Mouse (Mus musculus) MEL (cell line): ENCODE data around the gene Cbr4. TPM values are rescaled to one million over a fixed set of nuclear protein-coding genes. Genes with fewer than 3 reads are reported as not detected.

Source experiments
- DNase-seq: peaks from one replicate; pipeline ENCODE4 v3.0.0; 2011; ENCODE audit warnings: low read depth, low spot score
- H3K27ac ChIP-seq: 2 replicates; pipeline ENCODE4 v1.5.1; 2012; ENCODE audit warnings: low read depth, mild to moderate bottlenecking, control low read depth, low read length, moderate library complexity; ENCODE audit not compliant: control insufficient read depth
- H3K27me3 ChIP-seq, 2 experiments: fragments of 150-350 bp in 1 of 2; sonication (generic) in 1 of 2; 2 replicates each; pipeline ENCODE4 v1.6.1; 2012; ENCODE audit warnings: low read length in 2 of 2, mild to moderate bottlenecking in 2 of 2, improper control_type of control experiment in 1 of 2, moderate library complexity in 1 of 2; ENCODE audit not compliant: insufficient read depth in 2 of 2, control insufficient read depth in 1 of 2
- H3K36me3 ChIP-seq, 2 experiments: 2 replicates each; pipeline ENCODE4 v1.6.1; 2012 to 2014; ENCODE audit warnings: low read length in 2 of 2, improper control_type of control experiment in 1 of 2, inconsistent platforms in 1 of 2, mild to moderate bottlenecking in 1 of 2; ENCODE audit not compliant: insufficient read depth in 2 of 2, control insufficient read depth in 1 of 2
- H3K4me1 ChIP-seq, 2 experiments: fragments of 150-350 bp in 1 of 2; sonication (generic) in 1 of 2; 2 replicates each; pipeline ENCODE4 v1.6.1; 2012; ENCODE audit warnings: low read length in 2 of 2, improper control_type of control experiment in 1 of 2, mild to moderate bottlenecking in 1 of 2; ENCODE audit not compliant: insufficient read depth in 2 of 2, control insufficient read depth in 1 of 2
- H3K4me3 ChIP-seq, 2 experiments: fragments of 150-350 bp in 1 of 2; sonication (generic) in 1 of 2; 2 replicates each; pipeline ENCODE4 v1.5.1; 2012; ENCODE audit warnings: low read depth in 2 of 2, low read length in 2 of 2, mild to moderate bottlenecking in 2 of 2, moderate library complexity in 2 of 2, control low read depth in 1 of 2, improper control_type of control experiment in 1 of 2; ENCODE audit not compliant: control insufficient read depth in 1 of 2, insufficient read depth in 1 of 2
- H3K79me2 ChIP-seq: 2 replicates; pipeline ENCODE4 v1.6.1; 2012; ENCODE audit warnings: mild to moderate bottlenecking, low read length, moderate library complexity; ENCODE audit not compliant: control insufficient read depth, poor library complexity, insufficient read depth
- H3K9ac ChIP-seq: 2 replicates; pipeline ENCODE4 v1.6.1; 2012; ENCODE audit warnings: low read depth, mild to moderate bottlenecking, control low read depth, low read length, moderate library complexity; ENCODE audit not compliant: control insufficient read depth, poor library complexity, severe bottlenecking
- H3K9me3 ChIP-seq: fragments of 150-350 bp; sonication (generic); replicated peaks from 2 replicates; pipeline ENCODE4 v1.6.1; 2012; ENCODE audit warnings: mild to moderate bottlenecking, low read length, improper control_type of control experiment, moderate library complexity; ENCODE audit not compliant: insufficient read depth
- CHD2 ChIP-seq: IDR thresholded peaks from 2 replicates; pipeline ENCODE4 v1.6.1; 2011; ENCODE audit warnings: low read length, improper control_type of control experiment
- CTCF ChIP-seq, 3 experiments: IDR thresholded peaks in 2 of 3; conservative IDR thresholded peaks in 1 of 3; 2 replicates each; pipeline ENCODE4 v1.5.1; 2011 to 2012; ENCODE audit warnings: low read length in 3 of 3, low read depth in 2 of 3, mild to moderate bottlenecking in 2 of 3, improper control_type of control experiment in 1 of 3, inconsistent platforms in 1 of 3, mixed read lengths in 1 of 3, moderate library complexity in 1 of 3; ENCODE audit not compliant: control insufficient read depth in 1 of 3, insufficient read depth in 1 of 3, poor library complexity in 1 of 3, severe bottlenecking in 1 of 3
- ELF1 ChIP-seq: IDR thresholded peaks from 2 replicates; pipeline ENCODE4 v1.6.1; 2014; ENCODE audit warnings: low read depth, mild to moderate bottlenecking, inconsistent platforms, low read length, improper control_type of control experiment, moderate library complexity
- ETS1 ChIP-seq: IDR thresholded peaks from 2 replicates; pipeline ENCODE4 v1.6.1; 2012; ENCODE audit warnings: low read depth, mild to moderate bottlenecking, inconsistent platforms, low read length, improper control_type of control experiment, moderate library complexity
- HCFC1 ChIP-seq: IDR thresholded peaks from 2 replicates; pipeline ENCODE4 v1.6.1; 2012; ENCODE audit warnings: low read depth, mild to moderate bottlenecking, inconsistent platforms, low read length, improper control_type of control experiment, moderate library complexity
- JUND ChIP-seq: IDR thresholded peaks from 2 replicates; pipeline ENCODE4 v1.6.1; 2011; ENCODE audit warnings: low read depth, mild to moderate bottlenecking, improper control_type of control experiment, low read length
- KAT2A ChIP-seq: conservative IDR thresholded peaks from 2 replicates; pipeline ENCODE4 v1.6.1; 2012; ENCODE audit warnings: low read depth, low read length, improper control_type of control experiment, inconsistent platforms
- MAX ChIP-seq: IDR thresholded peaks from 2 replicates; pipeline ENCODE4 v1.6.1; 2011; ENCODE audit warnings: low read length, improper control_type of control experiment
- MAZ ChIP-seq: IDR thresholded peaks from 2 replicates; pipeline ENCODE4 v1.6.1; 2012; ENCODE audit warnings: low read depth, mild to moderate bottlenecking, inconsistent platforms, low read length, improper control_type of control experiment
- MEF2A ChIP-seq: IDR thresholded peaks from 2 replicates; pipeline ENCODE4 v1.6.1; 2014; ENCODE audit warnings: low read depth, mild to moderate bottlenecking, inconsistent platforms, low read length, improper control_type of control experiment; ENCODE audit not compliant: poor library complexity, insufficient replicate concordance, severe bottlenecking; ENCODE audit errors: extremely low read depth
- MXI1 ChIP-seq: IDR thresholded peaks from 2 replicates; pipeline ENCODE4 v1.6.1; 2011; ENCODE audit warnings: mild to moderate bottlenecking, low read depth, low read length, improper control_type of control experiment
- MYC ChIP-seq: IDR thresholded peaks from 2 replicates; pipeline ENCODE4 v1.6.1; 2011; ENCODE audit warnings: low read depth, mild to moderate bottlenecking, low read length, improper control_type of control experiment, moderate library complexity
- NRF1 ChIP-seq: IDR thresholded peaks from 2 replicates; pipeline ENCODE4 v1.6.1; 2014; ENCODE audit warnings: low read depth, mild to moderate bottlenecking, inconsistent platforms, low read length, improper control_type of control experiment, moderate library complexity; ENCODE audit not compliant: poor library complexity, insufficient read depth, severe bottlenecking
- POLR2A ChIP-seq, 2 experiments: IDR thresholded peaks; 2 replicates each; pipeline ENCODE4 v1.6.1; 2011 to 2012; ENCODE audit warnings: low read length in 2 of 2, mild to moderate bottlenecking in 2 of 2, control low read depth in 1 of 2, improper control_type of control experiment in 1 of 2, low read depth in 1 of 2, moderate library complexity in 1 of 2; ENCODE audit not compliant: control insufficient read depth in 1 of 2, insufficient read depth in 1 of 2, poor library complexity in 1 of 2
- POLR2AphosphoS2 ChIP-seq: IDR thresholded peaks from 2 replicates; pipeline ENCODE4 v1.6.1; 2011; ENCODE audit warnings: low read length, improper control_type of control experiment
- SIN3A ChIP-seq: IDR thresholded peaks from 2 replicates; pipeline ENCODE4 v1.6.1; 2012; ENCODE audit warnings: low read length, improper control_type of control experiment, inconsistent platforms
- SMC3 ChIP-seq: IDR thresholded peaks from 2 replicates; pipeline ENCODE4 v1.6.1; 2011; ENCODE audit warnings: low read depth, low read length, improper control_type of control experiment
- TAL1 ChIP-seq: IDR thresholded peaks from 2 replicates; pipeline ENCODE4 v1.6.1; 2012; ENCODE audit warnings: mild to moderate bottlenecking, inconsistent platforms, low read length, moderate library complexity, mixed read lengths
- TCF12 ChIP-seq: IDR thresholded peaks from 2 replicates; pipeline ENCODE4 v1.6.1; 2014; ENCODE audit warnings: low read depth, mild to moderate bottlenecking, inconsistent platforms, low read length, improper control_type of control experiment, moderate library complexity
- USF1 ChIP-seq: IDR thresholded peaks from 2 replicates; pipeline ENCODE4 v1.6.1; 2014; ENCODE audit warnings: low read depth, mild to moderate bottlenecking, inconsistent platforms, low read length, improper control_type of control experiment, moderate library complexity
- USF2 ChIP-seq, 2 experiments: IDR thresholded peaks; 2 replicates each; pipeline ENCODE4 v1.6.1; 2011 to 2012; ENCODE audit warnings: improper control_type of control experiment in 2 of 2, low read length in 2 of 2, borderline replicate concordance in 1 of 2, inconsistent platforms in 1 of 2, low read depth in 1 of 2, mild to moderate bottlenecking in 1 of 2; ENCODE audit not compliant: insufficient read depth in 1 of 2
- ZMIZ1 ChIP-seq: IDR thresholded peaks from 2 replicates; pipeline ENCODE4 v1.6.1; 2012; ENCODE audit warnings: low read depth, mild to moderate bottlenecking, inconsistent platforms, low read length, improper control_type of control experiment, moderate library complexity
- ZNF384 ChIP-seq: IDR thresholded peaks from 2 replicates; pipeline ENCODE4 v1.6.1; 2012; ENCODE audit warnings: low read depth, mild to moderate bottlenecking, inconsistent platforms, low read length, improper control_type of control experiment
- polyA plus RNA-seq, 2 experiments: library from polyadenylated mRNA; stranded (reverse) in 1 of 2; unstranded in 1 of 2; fragments of >175 nt in 1 of 2; fragments of >200 nt in 1 of 2; gene quantifications; 2 replicates each; pipeline versions ENCODE4 v1.2.1 to v1.2.4; 2012; ENCODE audit warnings: low replicate concordance in 2 of 2, low read depth in 1 of 2; ENCODE audit not compliant: insufficient read length in 2 of 2, insufficient read depth in 1 of 2, missing spikeins in 1 of 2
- total RNA-seq: library from RNA; depleted of rRNA; stranded (reverse); fragments of 300-350 nt; gene quantifications from 2 replicates; pipeline ENCODE4 v1.2.3, GENCODE M21; 2012

Gene Cbr4
- total and polyA plus RNA-seq, 3 experiments, result 15.4 to 15.8 TPM; not detected in 1

GRCm38 (mm10) chr8:61531944-61532795 is 44.6 kb downstream of the Cbr4 start:
- H3K9me3 ChIP-seq, result no peaks in the 10 kb centered on the region
- peaks cover 0 to 4% of the 10 kb centered on the region in 2 experiments; a peak in 1 of 4 replicates for H3K4me1 ChIP-seq
- no peaks in the 10 kb centered on the region for H3K27me3 ChIP-seq
- peak overlapping the region; percentile 60 for H3K9ac ChIP-seq
- H3K79me2 ChIP-seq, result no peaks in the 10 kb centered on the region
- H3K4me3 ChIP-seq, result peak overlapping the region; percentile 6 to 53
- 0 out of 4 replicates have a peak, but pooled peaks cover 0 to 2% of the 10 kb centered on the region in 2 experiments for H3K36me3 ChIP-seq
- H3K27ac ChIP-seq, result no peak overlapping the region; the same call in 1 of the 2 replicates
- TF ChIP-seq USF1, result peak; percentile 83
- no peak for TF ChIP-seq CHD2
- no peak for TF ChIP-seq MAZ
- peak; percentile 84 for TF ChIP-seq MYC
- no peak for TF ChIP-seq TAL1
- peak; percentile 23; the same call in 1 of the 2 replicates for TF ChIP-seq SMC3
- no peak for TF ChIP-seq ETS1
- no peak for TF ChIP-seq USF2 (IDR thresholded peaks at IDR 0.05; ENCODE audit: borderline replicate concordance in 1 of 2, insufficient read depth in 1 of 2, low read depth in 1 of 2, low read length in 2 of 2)
- TF ChIP-seq POLR2A (IDR thresholded peaks at IDR 0.05; ENCODE audit: control insufficient read depth in 1 of 2, insufficient read depth in 1 of 2, low read depth in 1 of 2, low read length in 2 of 2, poor library complexity in 1 of 2), result peak in 1 of 2 experiments; percentile 50; a peak in 1 of 4 replicates
- TF ChIP-seq TCF12, result no peak
- no peak for TF ChIP-seq MEF2A
- TF ChIP-seq HCFC1, result no peak
- no peak for TF ChIP-seq JUND
- TF ChIP-seq CTCF (IDR thresholded peaks at IDR 0.05 in 2 of 3, conservative IDR thresholded peaks at IDR 0.05 in 1 of 3; ENCODE audit: control insufficient read depth in 1 of 3, insufficient read depth in 1 of 3, low read depth in 2 of 3, low read length in 3 of 3, poor library complexity in 1 of 3, severe bottlenecking in 1 of 3), result peak; percentile 61 to 67 (median 61)
- no peak for TF ChIP-seq KAT2A
- TF ChIP-seq ZMIZ1, result no peak
- no peak for TF ChIP-seq ELF1
- no peak for TF ChIP-seq SIN3A
- TF ChIP-seq NRF1, result no peak
- TF ChIP-seq MAX, result peak; percentile 75
- no peak for TF ChIP-seq POLR2AphosphoS2
- TF ChIP-seq MXI1, result peak; percentile 51; the same call in 1 of the 2 replicates
- no peak for TF ChIP-seq ZNF384
- TF ChIP-seq, all 39 proteins: peak for 7
- DNase-seq, result peak; percentile 74
